Mouse (Mus musculus) heart, adult 2 months (tissue): ENCODE data around the gene Tap2. TPM values are rescaled to one million over a fixed set of nuclear protein-coding genes. Genes with fewer than 3 reads are reported as not detected.

Experiments used
- DNase-seq, 2 experiments: peaks; one replicate each; pipeline ENCODE4 v3.0.0; 2021
- H3K27ac ChIP-seq: fragments of 200-600 bp; 2 replicates; pipeline ENCODE4 v1.8.1; 2022
- H3K27me3 ChIP-seq: fragments of 200-500 bp; 2 replicates; pipeline ENCODE4 v1.6.1; 2012; ENCODE audit warnings: mild to moderate bottlenecking, low read length, inconsistent platforms, mixed read lengths; ENCODE audit not compliant: control insufficient read depth, insufficient read depth
- H3K36me3 ChIP-seq: fragments of 200-500 bp; 2 replicates; pipeline ENCODE4 v1.6.1; 2012; ENCODE audit warnings: low read length, inconsistent platforms; ENCODE audit not compliant: control insufficient read depth, insufficient read depth
- H3K4me1 ChIP-seq: fragments of 200-500 bp; 2 replicates; pipeline ENCODE4 v1.6.1; 2011; ENCODE audit warnings: low read length; ENCODE audit not compliant: control insufficient read depth, insufficient read depth
- H3K4me3 ChIP-seq: fragments of 200-600 bp; 2 replicates; pipeline ENCODE4 v1.8.1; 2022
- H3K79me2 ChIP-seq: fragments of 200-500 bp; replicated peaks from 2 replicates; pipeline ENCODE4 v1.6.1; 2012; ENCODE audit warnings: mild to moderate bottlenecking, inconsistent platforms, low read length, moderate library complexity, mixed read lengths; ENCODE audit not compliant: control insufficient read depth, insufficient read depth
- H3K9ac ChIP-seq: fragments of 200-500 bp; 2 replicates; pipeline ENCODE4 v1.6.1; 2012; ENCODE audit warnings: low read depth, mild to moderate bottlenecking, control low read depth, inconsistent platforms, low read length, mixed read lengths
- CTCF ChIP-seq: fragments of 200-600 bp; IDR thresholded peaks from 2 replicates; pipeline ENCODE4 v1.8.1; 2022; ENCODE audit warnings: antibody characterized with exemption, mild to moderate bottlenecking, moderate library complexity
- EP300 ChIP-seq: fragments of 200-500 bp; IDR thresholded peaks from 2 replicates; pipeline ENCODE4 v1.6.1; 2011; ENCODE audit warnings: low read depth, low read length, control low read depth; ENCODE audit not compliant: insufficient read depth
- POLR2A ChIP-seq: fragments of 200-500 bp; IDR thresholded peaks from 2 replicates; pipeline ENCODE4 v1.6.1; 2011; ENCODE audit warnings: mild to moderate bottlenecking, low read depth, low read length, control low read depth; ENCODE audit not compliant: insufficient read depth
- WGBS: fragments of 180-500 bp; shearing (Covaris S2); methylation state at CpG from one replicate; pipeline ENCODE4 v1.1.7; 2018; 5-methylcytosine and 5-hydroxymethylcytosine counted together
- intact Hi-C: fragments of 180-260 bp; cut with DNase I; formaldehyde crosslinking; loops from one replicate; pipeline ENCODE4 v1.15.1; 2025
- polyA plus RNA-seq: library from polyadenylated mRNA; depleted of rRNA; stranded (reverse); fragments of >200 nt; gene quantifications from 2 replicates; pipeline ENCODE4 v1.2.3, GENCODE M21; 2012
- total RNA-seq, 2 experiments: library from RNA; stranded (reverse); gene quantifications; 2 replicates each; pipeline ENCODE4 v1.2.3; 2021

Tap2 gene
- total and polyA plus RNA-seq, 3 experiments: 26.1 to 31.2 (median 26.5) TPM

DNA sequence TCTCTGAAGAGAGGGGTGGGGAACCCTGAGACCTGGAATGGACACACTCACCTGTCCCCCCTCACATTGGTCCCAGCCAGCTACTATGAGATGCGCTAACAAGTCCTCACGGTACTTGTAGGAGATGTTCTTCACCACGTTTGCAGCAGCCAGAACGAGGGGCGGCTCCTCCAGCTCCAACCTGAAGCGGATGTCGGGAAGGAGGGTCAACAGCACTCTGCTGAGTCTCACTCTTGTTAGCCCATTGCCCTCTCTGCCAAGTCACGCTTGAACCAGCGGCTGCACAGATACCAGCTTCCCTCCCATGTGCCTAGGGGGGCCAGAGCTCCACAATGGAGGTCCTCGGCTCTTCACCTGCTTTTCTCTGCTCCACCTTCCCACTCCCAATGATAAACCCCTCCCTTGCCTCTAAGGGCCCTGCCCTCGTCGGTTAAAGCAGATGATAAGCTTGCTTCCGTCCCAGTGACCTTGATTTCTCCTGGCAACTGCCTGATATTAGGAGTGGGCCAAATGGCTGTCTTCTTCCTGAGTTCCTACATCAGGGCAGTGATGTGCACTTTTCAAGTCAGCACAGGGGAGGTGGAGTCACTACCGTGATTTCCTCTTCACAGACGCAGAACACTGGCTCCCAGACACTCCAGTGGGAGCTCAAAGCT, 19.6 kb upstream of the Tap2 start:
- H3K27ac ChIP-seq: no peak overlapping the region
- no peak for TF ChIP-seq POLR2A
- no peak for TF ChIP-seq EP300
- no peak for TF ChIP-seq CTCF
- peaks cover 1% of the 10 kb centered on the region; the same call in 1 of the 2 replicates for H3K4me1 ChIP-seq
- no peaks in the 10 kb centered on the region for H3K36me3 ChIP-seq
- H3K27me3 ChIP-seq: no peaks in the 10 kb centered on the region
- WGBS: 64% methylated on average over 15 of the region's 15 CpGs
- H3K79me2 ChIP-seq: no peaks in the 10 kb centered on the region
- no peak overlapping the region for H3K9ac ChIP-seq
- no peak overlapping the region for H3K4me3 ChIP-seq
- no peak for DNase-seq
- intact Hi-C loops: no loop called here

- no peak for DNase-seq
- Histone ChIP-seq H3K4me1 (peaks cover 1% of the 10 kb centered on the region; the same call in 1 of the 2 replicates), H3K36me3 (no peaks in the 10 kb centered on the region), H3K27me3 (no peaks in the 10 kb centered on the region), H3K27ac (no peak overlapping the region), H3K9ac (no peak overlapping the region), H3K79me2 (no peaks in the 10 kb centered on the region), H3K4me3 (no peak overlapping the region)
- intact Hi-C loops: no loop called here
- TF ChIP-seq EP300 (no peak), POLR2A (no peak), CTCF (no peak)
- 89% methylated on average over 9 of the region's 9 CpGs for WGBS
Measured at GRCm38 (mm10) chr17:34185526-34185925, 17.8 kb upstream of the Tap2 start.

DNA sequence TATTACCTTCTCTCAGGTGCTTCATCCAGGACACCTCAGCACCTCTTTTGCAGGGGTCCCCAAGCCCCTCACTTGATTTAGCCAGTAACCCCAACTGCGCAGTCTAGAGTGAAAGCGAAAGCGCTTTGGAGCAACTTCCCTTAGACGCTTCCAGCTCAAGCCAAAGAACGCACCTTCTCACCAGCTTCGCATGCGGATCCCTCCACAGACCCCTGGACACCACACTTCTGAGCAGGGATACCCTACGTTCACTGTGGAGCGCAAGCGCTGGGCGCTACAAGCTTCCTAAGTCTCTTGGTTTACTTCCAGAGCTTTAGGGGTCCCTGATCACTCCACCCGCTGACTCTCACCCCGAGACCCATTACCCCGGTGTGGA, 16.5 kb upstream of the Tap2 start:
- Histone ChIP-seq H3K4me1 (peaks cover 1% of the 10 kb centered on the region; the same call in 1 of the 2 replicates), H3K36me3 (no peaks in the 10 kb centered on the region), H3K79me2 (no peaks in the 10 kb centered on the region), H3K27me3 (no peaks in the 10 kb centered on the region), H3K9ac (peak overlapping the region; percentile 54), H3K27ac (peak overlapping the region; percentile 91), H3K4me3 (peak overlapping the region; percentile 82)
- DNase-seq: no peak
- TF ChIP-seq CTCF: no peak
- no peak for TF ChIP-seq EP300
- TF ChIP-seq POLR2A: no peak; the same call in 1 of the 2 replicates
- 3% methylated on average over 14 of the region's 14 CpGs for WGBS
- intact Hi-C loops: loop anchor here (1.0 kb wide), 2 partner anchors 10 to 17 kb away; partner anchors contain the start of gene Psmb8

- Histone ChIP-seq H3K9ac (peak within 1 kb of the TSS; percentile 83), H3K27ac (peak within 1 kb of the TSS; percentile 91), H3K4me3 (peak within 1 kb of the TSS; percentile 82), H3K36me3 (no peaks in the 10 kb centered on the region), H3K4me1 (peaks cover 1% of the 10 kb centered on the region; the same call in 1 of the 2 replicates), H3K27me3 (no peaks in the 10 kb centered on the region), H3K79me2 (no peaks in the 10 kb centered on the region)
- TF ChIP-seq POLR2A: peak; percentile 72
- no peak for TF ChIP-seq CTCF
- peak; percentile 37; the same call in 1 of the 2 replicates for TF ChIP-seq EP300
- under 1% methylated on average over 46 of the region's 46 CpGs for WGBS
- DNase-seq: peak; percentile 98 to 99
- intact Hi-C loops: loop anchor here (1.0 kb wide), 2 partner anchors 10 to 17 kb away; partner anchors contain the start of gene Psmb8
Measured at GRCm38 (mm10) chr17:34187261-34187916, 15.9 kb upstream of the Tap2 start, which contains the start of the genes Tap1 and Psmb9. Tap1 (plus strand) TSS chr17:34187553. Psmb9 (minus strand) TSS chr17:34187764.

GRCm38 (mm10) chr17:34188010-34188409, 15.3 kb upstream of the Tap2 start:
- peak overlapping the region; percentile 91 for H3K27ac ChIP-seq
- WGBS: 2% methylated on average over 20 of the region's 20 CpGs
- TF ChIP-seq EP300 (no peak), POLR2A (no peak), CTCF (no peak)
- no peaks in the 10 kb centered on the region for H3K36me3 ChIP-seq
- no peaks in the 10 kb centered on the region for H3K27me3 ChIP-seq
- peak overlapping the region; percentile 82 for H3K4me3 ChIP-seq
- no peak for DNase-seq
- H3K4me1 ChIP-seq: peaks cover 1% of the 10 kb centered on the region; the same call in 1 of the 2 replicates
- peak overlapping the region; percentile 83 for H3K9ac ChIP-seq
- H3K79me2 ChIP-seq: no peaks in the 10 kb centered on the region
- intact Hi-C loops: no loop called here

DNA sequence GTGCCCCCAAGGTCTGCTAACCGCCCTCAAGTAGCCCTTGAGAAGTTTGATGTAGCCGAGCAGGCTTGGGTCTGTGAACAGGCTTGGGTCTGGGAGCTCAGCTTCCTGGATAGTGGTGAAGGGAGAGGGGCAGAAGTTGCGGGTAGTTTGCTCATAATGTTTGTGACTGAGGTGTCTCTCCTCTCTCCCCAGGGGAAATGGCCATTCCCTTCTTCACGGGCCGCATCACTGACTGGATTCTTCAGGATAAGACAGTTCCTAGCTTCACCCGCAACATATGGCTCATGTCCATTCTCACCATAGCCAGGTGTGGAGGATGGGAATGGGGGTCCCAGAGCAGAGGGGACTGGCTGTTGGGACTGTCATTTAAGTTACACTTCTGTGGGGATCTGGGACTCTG, 14.3 kb upstream of the Tap2 start:
- TF ChIP-seq CTCF (no peak), EP300 (no peak), POLR2A (no peak)
- no peak for DNase-seq
- H3K4me1 ChIP-seq: peaks cover 1% of the 10 kb centered on the region; the same call in 1 of the 2 replicates
- no peak overlapping the region for H3K9ac ChIP-seq
- no peaks in the 10 kb centered on the region for H3K36me3 ChIP-seq
- WGBS: 82% methylated on average over 6 of the region's 6 CpGs
- H3K79me2 ChIP-seq: no peaks in the 10 kb centered on the region
- intact Hi-C loops: no loop called here
- H3K27ac ChIP-seq: no peak overlapping the region
- no peaks in the 10 kb centered on the region for H3K27me3 ChIP-seq
- no peak overlapping the region for H3K4me3 ChIP-seq
